Mouse (Mus musculus) mouse embryonic stem cell (cell line): ENCODE measurements around the gene Cd55b.
"Not testable (repeated sequence)": the region's sequence is repeated elsewhere in the genome, so short reads cannot be mapped to it uniquely, and the experiment has no call there.

Experiments used
- in situ Hi-C, 2 experiments: fragments of 300-500 bp; cut with MboI; formaldehyde crosslinking; loops; 1 replicate in 1 of 2; 3 replicates in 1 of 2; pipeline ENCODE4 v1.14.3; 2019 to 2020; ENCODE audit warnings: low sequenced_read_pairs in 2 of 2, low pct_unique_long_range_greater_than_20kb in 1 of 2, mixed read lengths in 1 of 2; ENCODE audit not compliant: unreplicated experiment in 1 of 2

Gene Cd55b

DNA sequence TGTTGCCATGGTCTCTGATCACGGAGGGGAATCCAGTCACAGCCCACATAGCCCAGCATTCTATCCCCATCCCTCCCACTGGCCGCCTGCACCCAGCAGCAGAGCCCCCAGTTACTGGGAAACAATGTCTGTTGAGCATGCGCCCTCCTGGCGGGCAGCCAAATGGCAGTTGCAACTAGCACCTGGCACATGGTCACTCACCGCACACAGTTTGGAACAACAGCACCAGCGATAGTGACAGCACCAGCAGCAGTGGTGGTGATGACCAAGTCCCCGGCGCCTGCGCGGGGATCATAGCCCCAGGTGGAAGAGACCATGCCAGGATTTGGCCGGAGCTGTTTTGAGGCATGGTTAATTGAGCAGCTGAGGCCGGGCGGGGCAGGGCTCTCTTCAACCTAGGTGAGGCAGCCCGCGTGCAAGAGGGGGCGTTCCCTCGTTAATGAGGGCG is at the start of gene Cd55b:
Gene Cd55b, minus strand, starts transcription at position 346 of the 448 bp plus-strand sequence.
- in situ Hi-C loops: no loop called here

DNA sequence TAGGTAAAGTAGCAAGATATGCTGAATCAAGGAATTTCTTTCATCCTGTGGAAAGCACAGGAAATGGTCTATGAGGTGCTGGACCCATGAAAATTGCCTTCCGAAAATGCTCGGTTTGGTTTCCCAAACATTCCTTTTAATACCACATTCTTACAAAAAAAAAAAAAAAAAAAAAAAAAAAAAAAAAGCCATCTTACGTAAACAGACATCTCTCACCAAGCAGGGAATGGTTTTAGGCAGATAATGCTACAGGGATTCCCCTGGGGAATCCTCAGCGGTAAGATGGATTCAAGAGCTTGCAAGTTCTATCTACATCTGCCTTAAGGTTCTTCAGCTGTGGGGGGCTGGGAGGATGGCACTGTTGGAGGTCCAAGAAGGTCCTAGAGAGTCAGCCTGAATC is 47.3 kb upstream of the Cd55b start:
- in situ Hi-C loops: no loop called here

DNA sequence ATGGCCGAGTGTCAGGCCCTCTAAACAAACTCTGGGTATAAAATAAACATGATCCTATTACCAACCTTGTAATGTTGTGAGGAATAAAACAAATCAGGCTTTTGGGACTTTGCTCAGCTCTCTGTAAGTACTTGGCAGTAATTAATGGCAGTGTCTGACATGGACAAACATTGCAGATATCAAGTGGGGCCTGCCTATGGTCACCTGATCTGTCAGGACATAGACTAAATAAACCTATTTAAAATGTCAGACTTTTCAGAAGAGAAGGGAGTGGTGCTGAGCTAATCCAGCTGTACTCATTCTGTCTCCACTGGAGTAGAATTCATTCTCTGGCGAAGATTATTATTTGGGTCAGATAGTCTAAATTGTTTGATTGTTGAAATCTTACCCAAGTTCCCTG is 44.6 kb upstream of the Cd55b start:
- in situ Hi-C loops: no loop called here

DNA sequence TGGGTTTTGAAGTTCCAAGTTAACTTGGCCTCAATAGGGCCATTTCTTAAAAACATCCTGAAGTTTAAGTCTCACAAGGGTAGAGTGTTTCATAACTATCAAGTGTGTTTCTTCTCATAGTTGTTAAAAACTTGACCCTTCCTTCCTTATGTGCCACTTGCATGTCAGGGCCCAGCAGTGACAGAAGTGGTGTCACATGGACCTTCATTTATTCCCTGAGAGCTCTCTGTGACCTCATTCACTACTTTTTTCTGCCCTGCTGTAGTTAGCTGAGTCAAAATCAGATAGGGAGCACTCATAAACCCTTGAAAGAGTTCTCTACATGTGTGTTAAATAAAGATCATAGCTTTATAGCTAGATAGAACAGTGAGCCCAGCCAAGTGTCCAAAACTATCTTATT is 41.4 kb upstream of the Cd55b start:
- in situ Hi-C loops: no loop called here

DNA sequence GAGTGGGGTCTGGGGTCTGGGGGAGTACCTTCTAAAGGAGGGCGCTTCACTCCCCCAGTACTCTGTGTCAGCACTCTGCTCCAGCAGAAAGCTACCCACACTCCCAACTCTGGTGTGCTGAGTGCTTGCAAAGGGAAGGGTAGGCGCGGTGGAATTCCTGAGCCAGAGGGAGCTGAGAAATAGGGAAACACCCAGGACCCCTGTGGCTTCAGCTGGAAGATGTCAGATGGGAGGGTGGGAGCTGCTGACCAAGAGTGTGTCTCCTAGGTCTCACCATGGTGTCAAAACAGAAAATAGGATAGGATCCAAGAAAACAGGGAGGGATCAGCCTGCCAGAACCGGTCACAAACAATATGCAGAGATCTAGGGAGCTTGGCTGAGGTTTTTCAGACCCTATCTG is 40.1 kb upstream of the Cd55b start:
- in situ Hi-C loops: no loop called here

DNA sequence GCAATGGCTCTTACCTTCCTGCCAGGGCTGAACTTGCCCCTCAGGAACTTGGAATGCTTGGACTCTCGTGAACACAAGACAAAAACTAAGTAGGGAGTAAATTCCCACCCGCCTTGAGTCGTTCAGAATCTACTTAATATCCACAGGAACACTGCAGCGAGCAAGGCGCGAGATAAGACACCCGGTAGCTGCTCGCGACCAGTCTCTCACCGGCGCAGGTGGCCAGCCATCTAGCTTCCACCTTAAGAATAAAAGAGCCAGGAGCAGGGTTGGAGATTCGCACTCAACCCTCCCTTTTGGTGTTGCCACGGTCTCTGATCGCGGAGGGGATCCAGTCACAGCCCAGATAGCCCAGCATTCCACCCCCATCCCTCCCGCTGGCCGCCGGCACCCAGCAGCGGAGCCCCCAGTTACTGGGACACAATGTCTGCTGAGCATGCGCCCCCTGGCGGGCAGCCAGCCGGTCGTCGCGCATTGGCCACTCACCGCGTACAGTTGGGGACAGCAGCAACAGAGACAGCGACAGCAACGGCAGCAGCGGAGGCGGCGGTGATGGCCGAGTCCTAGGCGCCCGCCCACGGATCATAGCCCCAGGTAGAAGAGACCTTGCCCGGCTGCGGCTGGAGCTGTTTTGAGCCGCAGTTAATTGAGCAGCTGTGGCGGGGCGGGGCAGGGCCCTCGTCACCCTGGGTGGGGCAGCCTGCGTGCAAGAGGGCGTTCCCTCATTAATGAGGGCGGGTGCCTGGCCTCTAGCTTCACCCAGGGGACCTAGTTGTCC is 39.5 kb upstream of the Cd55b start, which contains the start of gene Cd55:
Gene Cd55, minus strand, starts transcription at position 661 of the 778 bp plus-strand sequence.
- in situ Hi-C loops: no loop called here

DNA sequence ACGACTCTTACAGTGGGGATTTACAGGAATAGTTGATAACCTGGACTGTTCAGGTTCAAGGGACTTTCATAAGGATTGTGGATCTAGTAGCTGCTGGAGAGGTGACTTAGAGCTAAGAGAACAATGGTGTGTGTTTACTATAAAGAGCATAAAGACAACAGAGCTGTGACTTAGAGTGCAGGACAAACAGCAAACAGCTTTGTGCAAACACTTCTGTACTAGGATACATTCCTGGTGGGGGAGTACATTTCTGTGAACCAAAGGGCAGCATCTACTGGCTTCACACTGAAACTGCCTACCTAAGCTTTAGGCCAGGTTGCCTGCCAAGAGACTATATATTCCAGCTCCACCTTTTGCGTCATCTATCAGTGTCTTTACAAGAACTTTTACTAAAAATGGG is 32.3 kb upstream of the Cd55b start:
- in situ Hi-C loops: no loop called here

DNA sequence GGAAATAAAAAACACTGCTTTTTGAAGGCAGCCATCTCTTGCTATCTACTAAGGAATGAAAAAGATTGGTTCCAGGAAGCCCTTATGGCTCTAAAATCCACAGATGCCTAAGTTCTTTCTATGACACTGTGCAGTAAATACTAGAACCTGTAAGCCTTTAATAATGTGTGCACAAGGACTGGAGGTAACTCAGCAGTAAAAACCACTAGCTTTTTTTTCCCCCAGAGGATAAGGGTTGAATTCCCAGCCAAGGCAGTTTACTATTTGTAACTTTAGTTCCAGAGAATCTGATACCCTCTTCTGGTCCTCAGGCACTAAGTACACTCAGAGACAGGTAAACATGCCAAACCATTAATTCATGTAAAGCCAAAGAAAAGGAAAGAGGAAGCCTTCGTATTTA is 20.1 kb upstream of the Cd55b start:
- in situ Hi-C loops: not testable (repeated sequence)

DNA sequence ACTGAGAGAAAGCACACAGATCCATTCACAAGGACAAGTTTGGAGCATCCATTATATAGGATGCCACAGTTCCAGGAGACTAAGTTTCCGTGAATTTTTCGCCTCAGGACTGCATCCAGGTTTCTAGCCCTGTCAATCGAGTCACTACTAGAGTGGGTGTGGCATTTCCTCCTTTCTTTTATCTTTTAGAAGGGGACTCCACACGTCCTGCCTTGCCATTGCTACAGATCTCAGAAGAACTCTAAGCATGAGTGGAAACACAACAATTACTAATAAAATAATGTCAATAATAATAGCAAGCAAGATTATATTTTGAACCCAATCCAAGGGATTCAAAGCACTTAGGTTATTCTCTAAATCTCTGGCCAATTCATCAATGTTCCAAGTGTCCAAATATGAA is 8.1 kb upstream of the Cd55b start:
- in situ Hi-C loops: no loop called here

DNA sequence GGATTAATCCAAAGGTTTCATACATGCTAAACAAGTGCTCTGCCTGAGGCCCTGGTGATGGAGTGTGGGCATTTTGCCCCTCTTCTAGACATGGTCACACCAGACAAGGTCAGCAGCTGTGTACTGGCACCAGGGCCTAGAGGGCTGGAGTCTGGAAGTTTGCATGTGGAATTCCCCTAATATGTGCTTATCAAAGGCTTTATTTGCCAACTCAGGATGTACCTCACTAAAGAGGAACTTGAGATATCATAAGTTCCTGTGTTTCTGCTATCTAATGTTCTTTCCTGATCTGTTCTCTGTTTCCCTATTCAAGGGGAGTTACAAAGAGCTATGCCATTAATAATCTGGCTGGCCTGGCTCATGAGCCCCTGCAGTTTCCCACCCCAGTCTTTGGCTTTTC is 5.9 kb upstream of the Cd55b start:
- in situ Hi-C loops: not testable (repeated sequence)

DNA sequence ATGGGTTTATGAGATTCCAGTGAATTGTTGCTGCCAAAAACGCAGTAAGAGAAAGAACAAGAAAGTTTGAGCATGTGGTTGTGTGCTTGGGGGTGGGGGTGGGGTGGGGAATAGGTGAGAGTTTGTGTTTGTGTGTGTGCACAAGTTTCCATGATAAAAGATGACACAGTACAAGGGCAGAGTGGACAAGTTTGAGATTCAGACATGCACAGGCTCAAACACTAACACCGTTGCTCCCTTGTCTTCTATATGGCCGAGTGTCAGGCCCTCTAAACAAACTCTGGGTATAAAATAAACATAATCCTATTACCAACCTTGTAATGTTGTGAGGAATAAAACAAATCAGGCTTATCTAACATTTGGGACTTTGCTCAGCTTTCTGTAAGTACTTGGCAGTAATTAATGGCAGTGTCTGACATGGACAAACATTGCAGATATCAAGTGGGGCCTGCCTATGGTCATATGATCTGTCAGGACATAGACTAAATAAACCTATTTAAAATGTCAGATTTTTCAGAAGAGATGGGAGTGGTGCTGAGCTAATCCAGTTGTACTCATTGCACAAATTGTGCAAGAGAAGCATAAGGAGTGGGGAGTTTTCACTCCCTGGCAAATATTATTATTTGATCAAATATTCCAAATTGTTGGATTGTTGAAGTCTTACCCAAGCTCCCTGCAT is 4.5 kb upstream of the Cd55b start:
- in situ Hi-C loops: not testable (repeated sequence)

DNA sequence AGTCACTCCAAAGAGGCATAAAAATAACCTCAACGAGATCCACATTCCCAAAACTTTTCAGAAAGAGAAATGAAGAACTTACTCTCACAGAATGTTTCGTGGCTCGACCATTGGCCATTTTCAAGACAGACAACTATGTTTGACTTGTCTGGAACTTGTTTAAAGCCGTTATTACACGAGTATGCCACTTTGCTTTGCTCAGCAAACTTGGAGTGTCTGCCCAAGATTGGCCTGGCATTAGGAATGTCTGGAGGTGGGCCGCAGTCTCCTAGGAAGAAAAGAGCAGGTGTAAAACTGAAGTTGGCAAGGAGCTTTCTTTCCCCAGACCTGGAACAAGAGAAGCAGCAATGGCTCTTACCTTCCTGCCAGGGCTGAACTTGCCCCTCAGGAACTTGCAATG is 776 bp downstream of the Cd55b start:
- in situ Hi-C loops: not testable (repeated sequence)

DNA sequence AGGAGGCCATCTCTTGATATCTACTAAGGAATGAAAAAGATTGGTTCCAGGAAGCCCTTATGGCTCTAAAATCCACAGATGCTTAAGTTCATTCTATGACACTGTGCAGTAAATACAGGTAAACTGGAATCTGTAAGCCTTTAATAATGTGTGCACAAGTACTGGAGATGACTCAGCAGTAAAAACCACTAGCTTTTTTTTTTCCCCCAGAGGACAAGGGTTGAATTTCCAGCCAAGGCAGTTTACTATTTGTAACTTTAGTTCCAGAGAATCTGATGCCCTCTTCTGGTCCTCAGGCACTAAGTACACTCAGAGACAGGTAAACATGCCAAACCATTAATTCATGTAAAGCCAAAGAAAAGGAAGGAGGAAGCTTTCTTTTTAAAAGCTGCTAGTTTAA is 25.7 kb downstream of the Cd55b start:
- in situ Hi-C loops: not testable (repeated sequence)

DNA sequence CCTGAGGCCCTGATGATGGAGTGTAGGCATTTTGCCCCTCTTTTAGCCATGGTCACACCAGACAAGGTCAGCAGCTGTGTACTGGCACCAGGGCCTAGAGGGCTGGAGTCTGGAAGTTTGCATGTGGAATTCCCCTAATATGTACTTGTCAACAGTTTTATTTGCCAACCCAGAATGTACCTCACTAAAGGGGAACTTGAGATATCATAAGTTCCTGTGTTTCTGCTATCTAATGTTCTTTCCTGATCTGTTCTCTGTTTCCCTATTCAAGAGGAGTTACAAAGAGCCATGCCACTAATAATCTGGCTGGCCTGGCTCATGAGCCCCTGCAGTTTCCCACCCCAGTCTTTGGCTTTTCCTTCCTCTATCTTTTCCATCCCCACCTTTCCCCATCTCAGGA is 35.5 kb downstream of the Cd55b start:
- in situ Hi-C loops: not testable (repeated sequence)

DNA sequence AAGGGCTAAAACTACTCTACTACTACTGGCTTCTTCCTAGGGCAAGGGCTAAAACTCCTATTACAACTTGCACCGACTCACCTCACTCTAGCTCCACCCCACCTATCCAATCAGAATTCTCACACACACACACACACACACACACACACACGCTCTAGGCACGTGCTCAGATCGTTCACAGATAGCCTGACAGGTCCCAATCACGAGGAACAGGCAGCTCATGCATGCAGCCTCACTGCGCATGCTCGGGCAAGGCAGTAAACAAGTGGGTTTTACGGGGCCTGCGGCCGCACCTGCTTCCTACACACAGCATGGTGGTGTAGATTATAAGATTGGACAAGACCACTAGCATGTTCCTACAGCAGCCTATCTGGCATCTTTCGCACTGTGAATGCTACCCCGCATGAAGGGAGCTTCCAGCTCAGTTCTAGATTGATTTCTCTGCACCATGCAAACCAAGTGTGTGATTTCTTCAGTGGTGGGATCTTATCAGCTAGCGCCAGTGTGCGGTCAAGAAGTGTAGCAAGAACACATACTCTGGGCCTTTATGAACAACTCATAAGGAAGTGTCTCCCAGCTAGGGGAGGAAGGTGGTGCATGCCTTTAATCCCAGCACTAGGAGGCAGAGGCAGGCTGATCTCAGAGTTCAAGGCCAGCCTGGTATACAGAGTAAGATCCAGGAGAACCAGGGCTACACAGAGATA is 44.9 kb downstream of the Cd55b start:
- in situ Hi-C loops: loop anchor here in 1 of 2 experiments (10.0 kb wide), 1 partner anchor 213 kb away; no protein-coding TSS in a partner anchor

DNA sequence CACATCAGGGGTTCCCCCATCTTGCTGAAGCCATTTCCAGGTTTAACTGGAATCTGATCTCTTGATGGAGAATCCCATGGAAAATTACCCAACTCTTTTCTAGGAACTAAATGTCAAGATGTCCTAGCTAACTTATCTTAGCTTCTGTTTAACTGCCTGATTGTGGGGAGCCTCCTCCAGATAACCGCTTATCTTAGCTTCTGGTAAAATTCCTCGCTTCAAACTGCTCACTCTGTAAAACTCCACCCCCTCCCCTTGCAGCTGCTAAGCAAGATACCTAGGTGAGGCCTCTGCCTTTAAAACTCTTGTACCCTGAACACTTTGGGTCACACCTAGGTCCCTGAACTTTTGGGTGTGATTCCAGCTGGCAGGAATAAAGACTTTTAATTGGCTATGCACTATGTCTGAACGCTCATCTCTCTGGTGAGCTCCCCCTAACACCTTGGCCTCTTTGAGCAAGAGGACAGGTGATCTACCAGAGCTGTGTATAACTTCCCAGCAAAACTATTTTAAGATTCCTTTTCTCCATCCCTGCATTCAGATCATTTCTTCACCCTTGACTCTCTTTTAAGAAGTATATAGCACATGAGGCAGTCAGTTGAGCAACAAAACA is 48.5 kb downstream of the Cd55b start:
- in situ Hi-C loops: loop anchor here in 1 of 2 experiments (10.0 kb wide), 1 partner anchor 209 kb away; no protein-coding TSS in a partner anchor

DNA sequence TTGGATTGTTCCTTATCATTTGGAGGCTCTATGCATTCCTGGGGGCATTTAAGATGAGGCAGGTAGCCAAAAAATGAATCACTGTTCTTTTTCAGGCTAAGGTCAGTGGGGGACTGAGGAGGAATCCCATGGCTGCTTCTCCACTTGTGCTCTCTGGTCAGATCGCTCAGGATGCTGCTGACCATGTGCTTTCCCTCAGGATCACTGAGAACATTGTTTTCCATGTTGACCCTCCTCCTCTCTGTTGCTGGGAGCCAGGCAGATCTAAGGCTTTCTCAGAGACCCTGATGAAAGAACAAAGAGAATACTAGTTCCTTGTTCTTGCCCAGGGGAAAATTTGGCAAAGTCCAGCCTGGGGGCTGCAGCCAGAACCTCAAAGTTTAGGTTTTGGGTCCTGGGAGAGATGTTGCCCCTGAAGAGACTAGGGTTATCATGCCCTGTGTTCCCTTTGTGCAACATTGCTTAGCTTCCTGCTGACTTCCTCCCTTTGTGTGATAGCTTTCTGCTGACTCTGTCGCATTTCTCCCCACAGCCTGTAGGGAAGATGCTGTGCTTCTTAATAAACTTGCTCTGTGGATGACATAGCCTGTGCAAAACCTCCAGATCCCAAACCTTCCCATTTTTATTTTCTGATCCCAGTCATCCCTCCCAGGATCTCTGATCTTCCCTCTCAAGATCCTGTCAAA is 49.3 kb downstream of the Cd55b start:
- in situ Hi-C loops: loop anchor here in 1 of 2 experiments (10.0 kb wide), 1 partner anchor 209 kb away; no protein-coding TSS in a partner anchor

DNA sequence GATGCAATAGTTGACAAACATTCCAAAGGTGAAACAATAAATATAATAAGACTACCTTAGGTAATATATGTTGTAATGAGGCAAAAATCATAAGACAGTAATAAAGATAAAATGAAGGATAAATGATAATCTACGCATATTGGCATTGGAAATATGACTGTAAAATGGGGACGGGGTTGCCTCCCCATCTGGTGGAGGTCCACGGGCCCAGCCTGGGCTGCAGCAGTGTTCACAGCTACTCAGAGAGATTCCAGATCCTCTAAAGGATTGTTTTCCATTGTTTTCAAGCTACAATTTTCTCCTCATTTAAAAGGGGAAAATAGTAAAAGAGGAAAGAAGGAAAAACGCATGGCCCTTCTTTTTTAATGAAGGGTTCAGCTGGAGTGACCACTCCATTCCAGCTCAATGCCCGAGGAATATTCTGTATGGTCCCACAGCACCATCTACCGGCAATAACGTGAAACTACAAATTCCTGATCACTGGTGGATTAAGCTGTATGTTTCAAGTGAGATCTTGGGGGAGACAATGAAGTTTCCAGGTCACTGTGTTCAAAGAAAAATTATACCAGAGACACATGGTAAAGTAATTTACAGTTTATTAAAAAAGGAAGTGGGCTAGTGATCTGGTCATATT is 50.8 kb downstream of the Cd55b start:
- in situ Hi-C loops: loop anchor here in 1 of 2 experiments (10.0 kb wide), 1 partner anchor 207 kb away; no protein-coding TSS in a partner anchor
